Mouse (Mus musculus): ENCODE results near the gene Asic3. TPM values are rescaled to one million over a fixed set of nuclear protein-coding genes. Genes with fewer than 3 reads are reported as not detected.

Gene Asic3
- polyA plus RNA-seq, 1 experiment from 2014 or later, result not detected

DNA sequence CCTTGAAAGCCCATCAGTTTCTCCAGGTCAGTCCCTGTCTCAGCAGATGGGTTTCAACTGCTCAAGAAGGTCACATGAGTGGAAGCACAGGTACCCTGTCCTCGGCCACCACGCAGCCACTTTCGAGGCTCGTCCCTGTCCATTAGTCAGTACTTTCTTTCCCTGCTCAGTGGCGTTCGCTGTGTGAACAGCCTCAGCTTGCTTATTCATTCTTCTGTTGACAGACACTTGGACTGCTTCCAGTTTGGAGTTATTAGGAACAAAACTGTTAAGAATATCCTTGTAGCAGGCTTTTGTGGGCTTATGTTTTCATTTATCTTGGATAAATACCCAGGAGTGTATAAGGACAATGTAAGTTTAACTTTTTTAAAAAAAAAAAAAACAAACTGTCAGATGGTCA lies 39.0 kb upstream of the Asic3 start:
- no peak for ATAC-seq (replicated peaks; ENCODE audit: low FRiP score, low TSS enrichment, low read depth)
- DNase-seq (ENCODE audit: low spot score), result no peak
- H3K36me3 ChIP-seq (ENCODE audit: control insufficient read depth, insufficient read depth, low read length), result no peaks in the 10 kb centered on the region
- H3K4me3 ChIP-seq (ENCODE audit: low read depth, low read length), result no peak overlapping the region
- peaks cover 3% of the 10 kb centered on the region; the same call in 1 of the 2 replicates for H3K4me1 ChIP-seq (replicated peaks; ENCODE audit: control insufficient read depth, insufficient read depth, low read length)
- no peak overlapping the region for H3K27ac ChIP-seq (ENCODE audit: low read depth)
- no peak overlapping the region for H3K4me2 ChIP-seq (ENCODE audit: low read length)
- H3K27me3 ChIP-seq (replicated peaks; ENCODE audit: control insufficient read depth, insufficient read depth, low read length), result no peaks in the 10 kb centered on the region
- H3K9ac ChIP-seq (ENCODE audit: low read length), result no peak overlapping the region
- WGBS, result 47% methylated on average over 6 of the region's 6 CpGs
- H3K9me3 ChIP-seq (ENCODE audit: control insufficient read depth, low read length), result no peaks in the 10 kb centered on the region

DNA sequence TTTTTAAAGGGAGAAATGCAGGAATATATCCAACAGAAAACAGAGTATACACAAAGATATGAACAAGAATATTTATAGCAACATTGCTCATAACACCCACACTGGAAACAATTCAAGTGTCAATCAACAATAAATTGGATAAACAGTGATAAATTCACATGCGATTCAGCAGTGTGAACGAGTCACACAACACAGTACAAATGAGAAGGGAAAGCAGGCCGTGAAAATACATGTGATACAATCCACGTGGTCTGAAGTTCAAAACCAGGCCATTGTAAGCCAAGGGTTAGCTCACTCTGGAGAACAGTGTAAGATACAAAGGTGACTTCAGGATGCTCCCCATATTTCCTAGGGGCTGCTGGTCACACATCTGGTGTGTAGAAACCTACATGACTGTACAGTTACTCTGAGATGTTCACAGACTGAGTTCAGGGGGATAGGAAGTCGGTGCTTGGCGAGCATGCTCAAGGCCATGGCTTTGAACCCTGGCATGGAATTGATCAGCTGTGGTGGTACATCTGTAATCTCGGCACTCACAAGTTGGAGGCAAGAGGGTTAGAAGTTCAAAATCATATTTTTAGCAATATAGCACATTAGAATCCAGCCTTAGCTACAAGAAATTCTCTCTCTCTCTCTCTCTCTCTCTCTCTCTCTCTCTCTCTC lies 38.4 kb upstream of the Asic3 start:
- H3K36me3 ChIP-seq (ENCODE audit: control insufficient read depth, insufficient read depth, low read length), result no peaks in the 10 kb centered on the region
- H3K9ac ChIP-seq (ENCODE audit: low read length), result no peak overlapping the region
- no peaks in the 10 kb centered on the region for H3K9me3 ChIP-seq (ENCODE audit: control insufficient read depth, low read length)
- H3K27ac ChIP-seq (ENCODE audit: low read depth), result no peak overlapping the region
- DNase-seq (ENCODE audit: low spot score), result no peak
- H3K4me3 ChIP-seq (ENCODE audit: low read depth, low read length), result no peak overlapping the region
- ATAC-seq (replicated peaks; ENCODE audit: low FRiP score, low TSS enrichment, low read depth), result no peak
- peaks cover 3% of the 10 kb centered on the region; the same call in 1 of the 2 replicates for H3K4me1 ChIP-seq (replicated peaks; ENCODE audit: control insufficient read depth, insufficient read depth, low read length)
- no peak overlapping the region for H3K4me2 ChIP-seq (ENCODE audit: low read length)
- WGBS, result 79% methylated on average over 7 of the region's 7 CpGs
- no peaks in the 10 kb centered on the region for H3K27me3 ChIP-seq (replicated peaks; ENCODE audit: control insufficient read depth, insufficient read depth, low read length)

DNA sequence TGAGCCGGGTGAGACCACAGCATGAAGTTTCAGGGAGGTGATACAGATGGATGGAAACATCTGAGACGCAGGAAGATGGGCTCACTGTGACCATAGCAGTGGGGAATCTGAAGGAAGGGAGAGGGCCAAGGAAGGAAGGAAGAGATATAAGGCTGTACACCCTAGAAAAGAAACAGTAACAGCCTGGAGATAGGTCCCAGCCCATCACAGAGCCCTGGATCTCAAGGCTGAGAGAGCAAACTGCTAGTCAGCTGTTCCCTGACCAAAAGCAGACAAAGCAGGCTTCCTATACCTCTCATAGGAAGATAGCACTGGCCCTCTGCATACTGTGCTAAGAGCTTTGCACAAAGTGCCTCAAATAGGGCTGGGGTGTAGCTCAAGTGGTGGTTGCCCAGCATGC lies 34.5 kb upstream of the Asic3 start:
- DNase-seq (ENCODE audit: low spot score), result no peak
- Histone ChIP-seq H3K4me2 (ENCODE audit: low read length) (no peak overlapping the region), H3K36me3 (ENCODE audit: control insufficient read depth, insufficient read depth, low read length) (no peaks in the 10 kb centered on the region), H3K9ac (ENCODE audit: low read length) (no peak overlapping the region), H3K4me1 (replicated peaks; ENCODE audit: control insufficient read depth, insufficient read depth, low read length) (peaks cover 7% of the 10 kb centered on the region; the same call in 1 of the 2 replicates), H3K4me3 (ENCODE audit: low read depth, low read length) (no peak overlapping the region), H3K27ac (ENCODE audit: low read depth) (no peak overlapping the region), H3K9me3 (ENCODE audit: control insufficient read depth, low read length) (no peaks in the 10 kb centered on the region), H3K27me3 (replicated peaks; ENCODE audit: control insufficient read depth, insufficient read depth, low read length) (no peaks in the 10 kb centered on the region)
- ATAC-seq (replicated peaks; ENCODE audit: low FRiP score, low TSS enrichment, low read depth), result no peak
- WGBS, result 73% methylated on average over 2 of the region's 2 CpGs

DNA sequence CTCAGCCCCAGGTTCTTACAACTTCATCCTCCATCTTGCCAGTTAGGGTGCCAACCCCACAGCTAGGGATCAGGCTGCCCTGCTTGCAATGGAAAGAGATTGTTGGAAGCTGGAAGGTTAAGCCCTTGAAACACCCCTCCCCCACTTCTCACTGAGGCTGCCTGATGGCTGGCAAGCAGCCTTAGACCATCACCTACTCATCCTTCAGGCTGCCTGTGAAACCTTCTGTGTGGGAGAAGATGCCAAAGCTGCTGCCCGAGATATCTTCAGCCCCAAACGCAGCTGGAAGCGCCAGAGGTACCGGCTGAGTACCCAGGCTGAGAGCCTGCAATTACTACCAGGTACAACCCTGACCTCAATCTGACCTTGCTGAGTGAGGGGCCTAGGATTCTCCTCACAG lies 33.7 kb upstream of the Asic3 start:
- no peak overlapping the region for H3K27ac ChIP-seq (ENCODE audit: low read depth)
- H3K4me3 ChIP-seq (ENCODE audit: low read depth, low read length), result no peak overlapping the region
- DNase-seq (ENCODE audit: low spot score) (no peak), ATAC-seq (replicated peaks; ENCODE audit: low FRiP score, low TSS enrichment, low read depth) (no peak)
- WGBS, result 60% methylated on average over 4 of the region's 4 CpGs
- no peak overlapping the region for H3K4me2 ChIP-seq (ENCODE audit: low read length)
- H3K27me3 ChIP-seq (replicated peaks; ENCODE audit: control insufficient read depth, insufficient read depth, low read length), result no peaks in the 10 kb centered on the region
- H3K36me3 ChIP-seq (ENCODE audit: control insufficient read depth, insufficient read depth, low read length), result no peaks in the 10 kb centered on the region
- no peaks in the 10 kb centered on the region for H3K9me3 ChIP-seq (ENCODE audit: control insufficient read depth, low read length)
- H3K9ac ChIP-seq (ENCODE audit: low read length), result no peak overlapping the region
- H3K4me1 ChIP-seq (replicated peaks; ENCODE audit: control insufficient read depth, insufficient read depth, low read length), result 0 out of 2 replicates have a peak, but pooled peaks cover 9% of the 10 kb centered on the region

DNA sequence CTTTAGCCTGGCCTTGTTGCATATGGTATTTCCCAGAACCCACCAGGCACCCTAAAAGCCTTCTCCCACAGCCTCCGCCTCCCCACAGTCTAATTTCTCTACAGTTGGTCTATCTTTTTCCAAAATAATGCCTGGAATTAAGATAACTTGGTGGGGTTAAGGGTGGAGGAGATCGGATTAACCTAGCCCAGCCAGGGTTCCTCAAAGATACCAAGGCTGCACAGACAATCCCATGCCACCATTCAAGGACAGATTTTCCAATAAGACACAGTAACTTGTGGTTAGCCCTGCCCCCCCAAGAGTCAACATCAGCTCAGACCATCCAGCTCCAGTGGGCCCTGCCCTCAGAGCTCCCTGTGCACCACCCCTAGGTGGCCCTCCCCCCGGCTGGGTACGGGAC lies 32.7 kb upstream of the Asic3 start:
- H3K4me3 ChIP-seq (ENCODE audit: low read depth, low read length), result no peak overlapping the region
- ATAC-seq (replicated peaks; ENCODE audit: low FRiP score, low TSS enrichment, low read depth), result no peak
- 84% methylated on average over 4 of the region's 4 CpGs for WGBS
- no peaks in the 10 kb centered on the region for H3K9me3 ChIP-seq (ENCODE audit: control insufficient read depth, low read length)
- no peaks in the 10 kb centered on the region for H3K36me3 ChIP-seq (ENCODE audit: control insufficient read depth, insufficient read depth, low read length)
- 0 out of 2 replicates have a peak, but pooled peaks cover 9% of the 10 kb centered on the region for H3K4me1 ChIP-seq (replicated peaks; ENCODE audit: control insufficient read depth, insufficient read depth, low read length)
- H3K27me3 ChIP-seq (replicated peaks; ENCODE audit: control insufficient read depth, insufficient read depth, low read length), result no peaks in the 10 kb centered on the region
- H3K9ac ChIP-seq (ENCODE audit: low read length), result no peak overlapping the region
- DNase-seq (ENCODE audit: low spot score), result no peak
- H3K4me2 ChIP-seq (ENCODE audit: low read length), result no peak overlapping the region
- no peak overlapping the region for H3K27ac ChIP-seq (ENCODE audit: low read depth)

DNA sequence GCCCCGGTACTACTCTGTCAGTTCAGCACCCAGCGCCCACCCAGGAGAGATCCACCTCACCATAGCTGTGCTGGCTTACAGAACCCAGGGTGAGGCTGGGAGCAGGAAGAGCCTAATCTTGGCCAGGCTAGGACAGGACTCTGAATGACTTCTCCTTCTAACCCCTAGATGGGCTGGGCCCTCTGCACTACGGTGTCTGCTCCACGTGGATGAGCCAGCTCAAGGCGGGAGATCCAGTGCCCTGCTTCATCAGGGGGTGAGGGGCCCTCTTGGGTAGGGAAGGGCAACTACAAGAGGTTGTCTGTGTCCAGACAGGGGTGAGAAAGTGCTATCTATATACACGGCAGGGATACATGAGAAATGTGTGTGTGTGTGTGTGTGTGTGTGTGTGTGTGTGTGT lies 31.7 kb upstream of the Asic3 start:
- H3K9me3 ChIP-seq (ENCODE audit: control insufficient read depth, low read length), result no peaks in the 10 kb centered on the region
- ATAC-seq (replicated peaks; ENCODE audit: low FRiP score, low TSS enrichment, low read depth), result no peak

DNA sequence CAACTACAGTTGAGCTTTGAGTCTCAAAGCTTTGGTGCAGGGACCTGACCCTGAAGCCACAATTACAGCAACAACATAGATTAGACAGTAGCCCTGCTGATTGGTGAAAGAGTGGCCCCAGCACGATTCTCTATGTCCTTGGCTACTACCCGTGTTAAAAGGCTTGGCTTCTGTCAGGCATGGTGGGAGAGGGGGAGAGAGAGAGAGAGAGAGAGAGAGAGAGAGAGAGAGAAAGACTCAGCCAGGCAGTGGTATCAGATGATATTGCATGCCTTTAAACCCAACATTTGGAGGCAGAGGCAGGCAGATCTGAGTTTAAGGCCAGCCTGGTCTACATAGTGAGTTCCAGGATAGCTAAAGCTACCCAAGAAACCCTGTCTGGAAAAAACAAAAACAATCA lies 31.2 kb upstream of the Asic3 start:
- ATAC-seq (replicated peaks; ENCODE audit: low FRiP score, low TSS enrichment, low read depth), result no peak
- H3K9ac ChIP-seq (ENCODE audit: low read length), result no peak overlapping the region

More for the DNA sequence above, 31.7 kb upstream of the Asic3 start:
- no peak overlapping the region for H3K4me2 ChIP-seq (ENCODE audit: low read length)
- DNase-seq (ENCODE audit: low spot score), result no peak
- peaks cover 8% of the 10 kb centered on the region; the same call in 1 of the 2 replicates for H3K27me3 ChIP-seq (replicated peaks; ENCODE audit: control insufficient read depth, insufficient read depth, low read length)
- H3K4me3 ChIP-seq (ENCODE audit: low read depth, low read length), result no peak overlapping the region
- H3K36me3 ChIP-seq (ENCODE audit: control insufficient read depth, insufficient read depth, low read length), result no peaks in the 10 kb centered on the region
- 74% methylated on average over 6 of the region's 6 CpGs for WGBS
- no peak overlapping the region for H3K9ac ChIP-seq (ENCODE audit: low read length)
- H3K27ac ChIP-seq (ENCODE audit: low read depth), result no peak overlapping the region
- 0 out of 2 replicates have a peak, but pooled peaks cover 9% of the 10 kb centered on the region for H3K4me1 ChIP-seq (replicated peaks; ENCODE audit: control insufficient read depth, insufficient read depth, low read length)

DNA sequence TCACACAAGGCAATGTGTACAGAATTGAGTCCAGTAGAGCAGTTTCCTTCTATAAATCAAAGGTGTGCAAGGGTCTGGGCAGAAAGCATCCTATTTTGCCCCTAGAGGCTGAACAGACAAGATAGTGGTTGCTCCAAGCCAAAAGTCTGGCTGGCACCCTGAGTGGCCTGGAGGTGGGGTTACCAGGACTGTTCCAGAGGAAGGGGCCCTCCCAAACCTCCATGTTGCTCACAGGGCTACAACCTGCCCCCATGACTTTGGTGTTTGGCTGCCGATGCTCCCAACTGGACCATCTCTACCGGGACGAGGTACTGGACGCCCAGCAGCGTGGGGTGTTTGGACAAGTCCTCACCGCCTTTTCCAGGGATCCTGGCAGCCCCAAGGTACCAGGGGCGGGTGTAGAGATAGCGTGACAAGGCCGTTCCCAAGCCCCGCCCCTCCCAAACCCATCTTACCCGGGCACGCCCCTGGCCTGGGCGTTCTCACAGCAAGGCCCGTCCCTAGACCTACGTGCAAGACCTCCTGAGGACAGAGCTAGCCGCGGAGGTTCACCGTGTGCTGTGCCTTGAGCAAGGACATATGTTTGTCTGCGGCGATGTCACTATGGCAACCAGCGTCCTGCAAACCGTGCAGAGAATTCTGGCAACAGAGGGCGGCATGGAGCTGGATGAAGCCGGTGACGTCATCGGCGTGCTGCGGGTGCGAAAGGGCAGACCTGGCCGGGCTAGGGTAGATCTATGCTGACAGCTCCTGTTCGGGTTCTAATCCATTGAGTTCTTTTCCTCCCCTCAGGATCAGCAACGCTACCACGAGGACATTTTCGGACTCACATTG lies 29.9 kb upstream of the Asic3 start:
- H3K4me2 ChIP-seq (ENCODE audit: low read length), result peak overlapping the region; percentile 80
- H3K27me3 ChIP-seq (replicated peaks; ENCODE audit: control insufficient read depth, insufficient read depth, low read length), result peaks cover 17% of the 10 kb centered on the region; the same call in 1 of the 2 replicates
- peak overlapping the region; percentile 48 for H3K4me3 ChIP-seq (ENCODE audit: low read depth, low read length)
- 2% methylated on average over 34 of the region's 34 CpGs for WGBS
- H3K9ac ChIP-seq (ENCODE audit: low read length), result peak overlapping the region; percentile 47
- DNase-seq (ENCODE audit: low spot score), result peak; percentile 96
- H3K27ac ChIP-seq (ENCODE audit: low read depth), result no peak overlapping the region
- ATAC-seq (replicated peaks; ENCODE audit: low FRiP score, low TSS enrichment, low read depth), result peak; percentile 83
- H3K36me3 ChIP-seq (ENCODE audit: control insufficient read depth, insufficient read depth, low read length), result no peaks in the 10 kb centered on the region
- H3K4me1 ChIP-seq (replicated peaks; ENCODE audit: control insufficient read depth, insufficient read depth, low read length), result peaks cover 19% of the 10 kb centered on the region; the same call in 1 of the 2 replicates
- H3K9me3 ChIP-seq (ENCODE audit: control insufficient read depth, low read length), result no peaks in the 10 kb centered on the region

More for the DNA sequence above, 31.2 kb upstream of the Asic3 start:
- H3K4me3 ChIP-seq (ENCODE audit: low read depth, low read length), result no peak overlapping the region
- no peaks in the 10 kb centered on the region for H3K36me3 ChIP-seq (ENCODE audit: control insufficient read depth, insufficient read depth, low read length)
- DNase-seq (ENCODE audit: low spot score), result no peak
- no peaks in the 10 kb centered on the region for H3K9me3 ChIP-seq (ENCODE audit: control insufficient read depth, low read length)
- peaks cover 13% of the 10 kb centered on the region; the same call in 1 of the 2 replicates for H3K27me3 ChIP-seq (replicated peaks; ENCODE audit: control insufficient read depth, insufficient read depth, low read length)
- no peak overlapping the region for H3K4me2 ChIP-seq (ENCODE audit: low read length)
- H3K27ac ChIP-seq (ENCODE audit: low read depth), result no peak overlapping the region
- 64% methylated on average over 2 of the region's 2 CpGs for WGBS
- H3K4me1 ChIP-seq (replicated peaks; ENCODE audit: control insufficient read depth, insufficient read depth, low read length), result 0 out of 2 replicates have a peak, but pooled peaks cover 9% of the 10 kb centered on the region

Measured in intestine, embryonic 14.5 days (tissue).